Mouse (Mus musculus): Measurements from ENCODE around the gene Klhl12.
A peak's percentile ranks its signal among the peaks of the same experiment; 100 is the strongest.
"Not testable (repeated sequence)": the region's sequence is repeated elsewhere in the genome, so short reads cannot be mapped to it uniquely, and the experiment has no call there.

The Klhl12 gene

GRCm38 (mm10) chr1:134454904-134455824, at the start of gene Klhl12:
Gene Klhl12 (plus strand): TSS chr1:134455531.
- DNase-seq (ENCODE audit: low spot score): peak; percentile 95

- no peak for DNase-seq (ENCODE audit: low spot score)
Observed at GRCm38 (mm10) chr1:134406414-134406771, 48.9 kb upstream of the Klhl12 start.

- DNase-seq (ENCODE audit: low spot score): no peak
Observed at GRCm38 (mm10) chr1:134408080-134408479, 47.3 kb upstream of the Klhl12 start.

- DNase-seq (ENCODE audit: low spot score): no peak
Observed at GRCm38 (mm10) chr1:134411706-134412629, 43.4 kb upstream of the Klhl12 start.

- no peak for DNase-seq (ENCODE audit: low spot score)
Observed at GRCm38 (mm10) chr1:134414038-134414437, 41.3 kb upstream of the Klhl12 start.

- no peak for DNase-seq (ENCODE audit: low spot score)
Observed at GRCm38 (mm10) chr1:134414501-134415167, 40.7 kb upstream of the Klhl12 start.

GRCm38 (mm10) chr1:134415168-134415831, 40.0 kb upstream of the Klhl12 start, which contains the start of gene Adipor1:
Gene Adipor1 (plus strand): TSS chr1:134415378.
- peak; percentile 99 for DNase-seq (ENCODE audit: low spot score)

GRCm38 (mm10) chr1:134418414-134418975, 36.8 kb upstream of the Klhl12 start:
- DNase-seq (ENCODE audit: low spot score): no peak

GRCm38 (mm10) chr1:134419176-134419575, 36.2 kb upstream of the Klhl12 start:
- DNase-seq (ENCODE audit: low spot score): no peak

GRCm38 (mm10) chr1:134419751-134420458, 35.4 kb upstream of the Klhl12 start:
- DNase-seq (ENCODE audit: low spot score): peak; percentile 62

GRCm38 (mm10) chr1:134423911-134424310, 31.4 kb upstream of the Klhl12 start:
- DNase-seq (ENCODE audit: low spot score): no peak

GRCm38 (mm10) chr1:134426289-134426688, 29.0 kb upstream of the Klhl12 start:
- DNase-seq (ENCODE audit: low spot score): no peak

GRCm38 (mm10) chr1:134433002-134433401, 22.3 kb upstream of the Klhl12 start:
- DNase-seq (ENCODE audit: low spot score): no peak

- no peak for DNase-seq (ENCODE audit: low spot score)
Observed at GRCm38 (mm10) chr1:134433473-134433872, 21.9 kb upstream of the Klhl12 start.

- DNase-seq (ENCODE audit: low spot score): no peak
Observed at GRCm38 (mm10) chr1:134435414-134435813, 19.9 kb upstream of the Klhl12 start.

- DNase-seq (ENCODE audit: low spot score): no peak
Observed at GRCm38 (mm10) chr1:134440437-134440836, 14.9 kb upstream of the Klhl12 start.

- not testable (repeated sequence) for DNase-seq (ENCODE audit: low spot score)
Observed at GRCm38 (mm10) chr1:134441737-134442136, 13.6 kb upstream of the Klhl12 start.

GRCm38 (mm10) chr1:134442394-134442793, 12.9 kb upstream of the Klhl12 start:
- DNase-seq (ENCODE audit: low spot score): no peak

GRCm38 (mm10) chr1:134443288-134443687, 12.0 kb upstream of the Klhl12 start:
- not testable (repeated sequence) for DNase-seq (ENCODE audit: low spot score)

- no peak for DNase-seq (ENCODE audit: low spot score)
Observed at GRCm38 (mm10) chr1:134445418-134445817, 9.9 kb upstream of the Klhl12 start.
